Mouse (Mus musculus): ENCODE results near the gene Ror2. TPM values are rescaled to one million over a fixed set of nuclear protein-coding genes. Genes with fewer than 3 reads are reported as not detected.

Gene Ror2
- 15.1 and 17.2 TPM in 2 replicates for total RNA-seq (2012; rRNA removed)

DNA sequence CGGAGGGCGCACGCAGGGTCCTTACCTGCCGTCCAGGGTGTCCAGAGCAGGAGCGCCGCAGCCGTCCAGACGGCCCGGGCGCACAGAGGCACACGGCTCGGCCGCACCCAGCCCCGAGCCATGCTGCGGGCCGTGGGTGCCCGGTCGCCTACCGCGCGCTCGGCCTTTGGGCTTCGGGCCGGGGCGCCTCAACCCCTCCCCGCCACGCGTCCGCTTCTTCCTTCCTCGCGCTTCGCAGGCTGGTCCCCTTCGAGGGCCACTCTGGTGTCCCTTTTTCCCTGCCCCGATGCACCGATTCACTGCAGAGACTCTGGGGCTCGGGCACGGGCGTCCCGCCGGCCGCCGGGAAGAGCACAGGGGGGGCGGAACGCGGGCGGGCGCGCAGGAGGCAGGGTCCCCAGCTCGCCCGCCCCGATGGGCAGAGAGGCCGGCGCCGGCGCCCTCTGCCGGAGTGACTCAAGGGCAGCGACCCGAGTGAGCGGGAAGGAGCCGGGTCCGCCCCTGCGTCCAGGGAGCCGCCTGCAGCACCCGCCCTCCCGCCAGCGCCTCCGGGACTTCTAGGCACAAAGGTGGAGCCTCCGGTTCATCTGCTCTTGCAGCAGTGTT is at the start of gene Ror2:
Gene Ror2 (minus strand): TSS at position 369 of the 606 bp plus-strand sequence.
- in situ Hi-C loops (cut with MboI; ENCODE audit: low sequenced_read_pairs in 2 of 2, unreplicated experiment in 2 of 2), result no loop called here
- H3K9me3 ChIP-seq (ENCODE audit: control insufficient read depth, insufficient read depth, low read depth, low read length), result no peaks in the 10 kb centered on the region
- peak; percentile 73 for DNase-seq (ENCODE audit: low read depth, low spot score)
- H3K27ac ChIP-seq (ENCODE audit: insufficient read depth, low read depth, low read length, poor library complexity, severe bottlenecking), result no peak within 1 kb of the TSS
- H3K36me3 ChIP-seq (ENCODE audit: control insufficient read depth, insufficient read depth, low read length, poor library complexity, severe bottlenecking), result no peaks in the 10 kb centered on the region
- H3K4me1 ChIP-seq (ENCODE audit: control insufficient read depth in 2 of 2, insufficient read depth in 2 of 2, low read length in 2 of 2, poor library complexity in 1 of 2), result peaks cover 0 to 3% of the 10 kb centered on the region in 2 experiments; a peak in 2 of 4 replicates
- TF ChIP-seq HCFC1 (IDR thresholded peaks at IDR 0.05; ENCODE audit: borderline replicate concordance, insufficient read depth, low read length), result no peak
- peak; percentile 40; the same call in 1 of the 2 replicates for TF ChIP-seq ZC3H11A (IDR thresholded peaks at IDR 0.05; ENCODE audit: borderline replicate concordance, low read depth, low read length)
- H3K9ac ChIP-seq (ENCODE audit: insufficient read depth, low read depth, low read length, poor library complexity, severe bottlenecking), result peak within 1 kb of the TSS; percentile 76
- H3K4me3 ChIP-seq (ENCODE audit: insufficient read depth in 1 of 2, low read depth in 1 of 2, low read length in 2 of 2, poor library complexity in 1 of 2, severe bottlenecking in 1 of 2), result peak within 1 kb of the TSS; percentile 78 to 81

DNA sequence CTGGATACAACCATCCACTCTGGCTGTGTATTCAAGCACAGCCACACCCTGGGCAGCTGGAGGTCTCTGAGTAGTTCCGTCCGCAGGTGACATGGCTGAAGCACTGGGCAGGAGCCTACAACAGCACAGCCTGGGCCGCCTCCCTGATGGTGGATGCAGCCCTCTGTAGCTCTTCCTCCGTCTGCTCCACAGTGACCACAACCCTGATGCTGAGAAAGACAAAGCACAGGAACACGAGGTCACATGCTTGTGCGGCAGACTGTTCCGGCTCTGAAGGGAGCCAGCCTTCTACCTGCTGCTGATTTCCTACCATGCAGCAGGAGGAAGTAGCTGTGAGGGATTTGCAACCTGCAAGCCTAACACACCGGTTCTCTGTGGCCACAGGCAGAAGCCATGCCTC is 47.8 kb upstream of the Ror2 start:
- Histone ChIP-seq H3K4me1 (ENCODE audit: control insufficient read depth in 2 of 2, insufficient read depth in 2 of 2, low read length in 2 of 2, poor library complexity in 1 of 2) (no peaks in the 10 kb centered on the region), H3K4me3 (ENCODE audit: insufficient read depth in 1 of 2, low read depth in 1 of 2, low read length in 2 of 2, poor library complexity in 1 of 2, severe bottlenecking in 1 of 2) (no peak overlapping the region), H3K36me3 (ENCODE audit: control insufficient read depth, insufficient read depth, low read length, poor library complexity, severe bottlenecking) (peaks cover 32% of the 10 kb centered on the region), H3K27ac (ENCODE audit: insufficient read depth, low read depth, low read length, poor library complexity, severe bottlenecking) (no peak overlapping the region), H3K9ac (ENCODE audit: insufficient read depth, low read depth, low read length, poor library complexity, severe bottlenecking) (no peak overlapping the region), H3K9me3 (ENCODE audit: control insufficient read depth, insufficient read depth, low read depth, low read length) (no peaks in the 10 kb centered on the region)
- TF ChIP-seq HCFC1 (IDR thresholded peaks at IDR 0.05; ENCODE audit: borderline replicate concordance, insufficient read depth, low read length), result no peak
- TF ChIP-seq ZC3H11A (IDR thresholded peaks at IDR 0.05; ENCODE audit: borderline replicate concordance, low read depth, low read length), result no peak
- no peak for TF ChIP-seq CHD2 (IDR thresholded peaks at IDR 0.05; ENCODE audit: low read depth, low read length)
- no peak for DNase-seq (ENCODE audit: low read depth, low spot score)
- in situ Hi-C loops (cut with MboI; ENCODE audit: low sequenced_read_pairs in 2 of 2, unreplicated experiment in 2 of 2), result no loop called here

DNA sequence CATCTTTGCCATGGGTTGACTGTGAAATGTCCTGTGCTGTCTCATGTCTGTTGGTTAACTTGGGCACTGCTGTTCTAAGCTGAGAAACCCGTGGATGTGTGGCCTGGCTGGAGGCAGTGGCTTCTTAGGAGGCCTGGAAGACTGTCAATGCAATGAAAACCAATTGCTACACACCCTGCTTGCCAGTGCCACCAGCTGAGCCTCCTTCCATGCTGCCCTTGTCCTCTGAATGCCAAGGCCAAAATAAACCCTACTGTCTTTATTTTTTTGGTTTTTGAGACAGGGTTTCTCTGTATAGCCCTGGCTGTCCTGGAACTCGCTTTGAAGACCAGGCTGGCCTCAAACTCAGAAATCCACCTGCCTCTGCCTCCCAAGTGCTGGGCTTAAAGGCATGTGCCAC is 44.3 kb upstream of the Ror2 start:
- Histone ChIP-seq H3K9me3 (ENCODE audit: control insufficient read depth, insufficient read depth, low read depth, low read length) (no peaks in the 10 kb centered on the region), H3K36me3 (ENCODE audit: control insufficient read depth, insufficient read depth, low read length, poor library complexity, severe bottlenecking) (peaks cover 13% of the 10 kb centered on the region), H3K4me1 (ENCODE audit: control insufficient read depth in 2 of 2, insufficient read depth in 2 of 2, low read length in 2 of 2, poor library complexity in 1 of 2) (no peaks in the 10 kb centered on the region), H3K27ac (ENCODE audit: insufficient read depth, low read depth, low read length, poor library complexity, severe bottlenecking) (no peak overlapping the region), H3K9ac (ENCODE audit: insufficient read depth, low read depth, low read length, poor library complexity, severe bottlenecking) (no peak overlapping the region), H3K4me3 (ENCODE audit: insufficient read depth in 1 of 2, low read depth in 1 of 2, low read length in 2 of 2, poor library complexity in 1 of 2, severe bottlenecking in 1 of 2) (no peak overlapping the region)
- DNase-seq (ENCODE audit: low read depth, low spot score), result no peak
- TF ChIP-seq MAFK (IDR thresholded peaks at IDR 0.05; ENCODE audit: insufficient read depth, low read depth, low read length), result no peak
- TF ChIP-seq ZNF384 (IDR thresholded peaks at IDR 0.05; ENCODE audit: low read depth, low read length), result no peak
- no peak for TF ChIP-seq HCFC1 (IDR thresholded peaks at IDR 0.05; ENCODE audit: borderline replicate concordance, insufficient read depth, low read length)
- TF ChIP-seq CHD2 (IDR thresholded peaks at IDR 0.05; ENCODE audit: low read depth, low read length), result no peak
- TF ChIP-seq ZC3H11A (IDR thresholded peaks at IDR 0.05; ENCODE audit: borderline replicate concordance, low read depth, low read length), result no peak
- in situ Hi-C loops (cut with MboI; ENCODE audit: low sequenced_read_pairs in 2 of 2, unreplicated experiment in 2 of 2), result no loop called here

DNA sequence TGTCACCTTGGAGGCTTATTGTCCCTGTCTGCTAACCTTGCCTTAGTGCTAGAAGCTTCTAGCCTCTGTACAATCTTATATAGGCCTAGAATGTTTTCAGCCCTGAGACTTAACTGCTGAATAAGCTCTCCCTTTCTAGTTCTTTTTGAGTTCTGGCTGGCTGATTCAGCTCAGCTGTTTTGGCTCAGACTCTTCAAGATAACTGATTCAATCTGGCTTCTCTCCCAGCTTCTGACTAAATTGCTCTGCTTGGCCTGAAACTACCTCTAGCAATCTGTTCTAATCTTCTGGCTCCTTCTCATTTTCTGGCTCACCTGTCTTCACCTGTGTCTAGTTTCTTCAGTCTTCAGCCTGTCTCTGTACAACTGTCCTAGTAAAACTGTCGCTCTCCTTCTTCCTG is 39.6 kb upstream of the Ror2 start:
- no peaks in the 10 kb centered on the region for H3K9me3 ChIP-seq (ENCODE audit: control insufficient read depth, insufficient read depth, low read depth, low read length)
- TF ChIP-seq CHD2 (IDR thresholded peaks at IDR 0.05; ENCODE audit: low read depth, low read length), result no peak
- no peak for TF ChIP-seq ZC3H11A (IDR thresholded peaks at IDR 0.05; ENCODE audit: borderline replicate concordance, low read depth, low read length)
- no peak for TF ChIP-seq ZNF384 (IDR thresholded peaks at IDR 0.05; ENCODE audit: low read depth, low read length)
- TF ChIP-seq MAFK (IDR thresholded peaks at IDR 0.05; ENCODE audit: insufficient read depth, low read depth, low read length), result no peak
- TF ChIP-seq HCFC1 (IDR thresholded peaks at IDR 0.05; ENCODE audit: borderline replicate concordance, insufficient read depth, low read length), result no peak
- H3K27ac ChIP-seq (ENCODE audit: insufficient read depth, low read depth, low read length, poor library complexity, severe bottlenecking), result no peak overlapping the region
- no peak overlapping the region for H3K4me3 ChIP-seq (ENCODE audit: insufficient read depth in 1 of 2, low read depth in 1 of 2, low read length in 2 of 2, poor library complexity in 1 of 2, severe bottlenecking in 1 of 2)
- H3K36me3 ChIP-seq (ENCODE audit: control insufficient read depth, insufficient read depth, low read length, poor library complexity, severe bottlenecking), result no peaks in the 10 kb centered on the region
- H3K4me1 ChIP-seq (ENCODE audit: control insufficient read depth in 2 of 2, insufficient read depth in 2 of 2, low read length in 2 of 2, poor library complexity in 1 of 2), result 0 out of 4 replicates have a peak, but pooled peaks cover 1 to 2% of the 10 kb centered on the region in 2 experiments
- no peak for DNase-seq (ENCODE audit: low read depth, low spot score)
- in situ Hi-C loops (cut with MboI; ENCODE audit: low sequenced_read_pairs in 2 of 2, unreplicated experiment in 2 of 2), result no loop called here
- H3K9ac ChIP-seq (ENCODE audit: insufficient read depth, low read depth, low read length, poor library complexity, severe bottlenecking), result no peak overlapping the region

DNA sequence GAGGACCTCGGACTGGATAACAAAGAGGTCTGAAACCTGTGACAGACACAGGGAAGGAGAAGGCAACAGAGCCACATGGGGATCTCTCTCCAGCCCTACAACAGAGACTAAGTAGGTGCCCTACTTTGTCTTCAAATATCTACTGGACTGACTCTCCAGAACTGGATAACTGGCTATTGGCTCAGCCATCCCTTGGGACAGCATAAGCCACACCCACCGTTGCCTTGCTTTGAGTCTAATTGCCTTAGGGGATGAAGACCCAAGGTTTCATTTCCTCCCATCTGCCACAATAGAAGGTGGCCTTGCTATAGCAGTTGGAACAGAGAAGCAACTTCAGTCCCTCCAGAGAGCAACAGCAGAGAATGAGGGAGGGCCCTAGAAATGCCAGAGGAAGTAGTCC is 37.7 kb upstream of the Ror2 start:
- H3K4me3 ChIP-seq (ENCODE audit: insufficient read depth in 1 of 2, low read depth in 1 of 2, low read length in 2 of 2, poor library complexity in 1 of 2, severe bottlenecking in 1 of 2), result no peak overlapping the region
- DNase-seq (ENCODE audit: low read depth, low spot score), result peak; percentile 43
- in situ Hi-C loops (cut with MboI; ENCODE audit: low sequenced_read_pairs in 2 of 2, unreplicated experiment in 2 of 2), result no loop called here
- TF ChIP-seq ZC3H11A (IDR thresholded peaks at IDR 0.05; ENCODE audit: borderline replicate concordance, low read depth, low read length) (no peak), ZNF384 (IDR thresholded peaks at IDR 0.05; ENCODE audit: low read depth, low read length) (no peak), MAFK (IDR thresholded peaks at IDR 0.05; ENCODE audit: insufficient read depth, low read depth, low read length) (no peak)
- no peaks in the 10 kb centered on the region for H3K36me3 ChIP-seq (ENCODE audit: control insufficient read depth, insufficient read depth, low read length, poor library complexity, severe bottlenecking)
- H3K4me1 ChIP-seq (ENCODE audit: control insufficient read depth in 2 of 2, insufficient read depth in 2 of 2, low read length in 2 of 2, poor library complexity in 1 of 2), result 0 out of 4 replicates have a peak, but pooled peaks cover 1 to 2% of the 10 kb centered on the region in 2 experiments
- H3K27ac ChIP-seq (ENCODE audit: insufficient read depth, low read depth, low read length, poor library complexity, severe bottlenecking), result no peak overlapping the region
- H3K9ac ChIP-seq (ENCODE audit: insufficient read depth, low read depth, low read length, poor library complexity, severe bottlenecking), result no peak overlapping the region
- no peaks in the 10 kb centered on the region for H3K9me3 ChIP-seq (ENCODE audit: control insufficient read depth, insufficient read depth, low read depth, low read length)

Data from ES-E14 (cell line).